Mouse (Mus musculus): ENCODE measurements at regions not wholly inside any gene's neighbourhood (a gene's known extent, or its start where the extent isn't known, plus 50 kb on each side); places are given as distances from the start of the nearest gene placed in this dataset.

- TF ChIP-seq CTCF (IDR thresholded peaks at IDR 0.05; ENCODE audit: low read depth, low read length): no peak
- no peak for TF ChIP-seq EP300 (IDR thresholded peaks at IDR 0.05; ENCODE audit: insufficient read depth, low read depth, low read length)
These were observed 91.5 kb upstream of the Hdac4 start for GRCm38 (mm10) chr1:92286966-92287342.
